Mouse (Mus musculus) testis, adult 2 months (tissue): Measurements from ENCODE around the gene Gm4131.

ENCODE experiments used
- CTCF ChIP-seq: fragments of 200-500 bp; IDR thresholded peaks from 2 replicates; pipeline ENCODE4 v1.5.1; 2012; ENCODE audit warnings: low read depth, mild to moderate bottlenecking, inconsistent platforms, low read length, moderate library complexity; ENCODE audit not compliant: control insufficient read depth, insufficient read depth, insufficient replicate concordance
- POLR2A ChIP-seq: fragments of 200-500 bp; IDR thresholded peaks from 2 replicates; pipeline ENCODE4 v1.6.1; 2012; ENCODE audit warnings: low read depth, mild to moderate bottlenecking, inconsistent platforms, low read length, moderate library complexity; ENCODE audit not compliant: control insufficient read depth

- TF ChIP-seq CTCF (no peak), POLR2A (no peak)
These were observed 57.4 kb downstream of the Gm4131 start for GRCm38 (mm10) chr14:62509350-62509749.
